Mouse (Mus musculus) midbrain, embryonic 15.5 days (tissue): ENCODE measurements around the gene Kcnmb1. TPM values are rescaled to one million over a fixed set of nuclear protein-coding genes. Genes with fewer than 3 reads are reported as not detected.

Experiments
- ATAC-seq: fragments of 200-750 bp; cut with Nextera tagmentation; replicated peaks from 2 replicates; pipeline ENCODE4 v1.8.0; 2017; ENCODE audit warnings: moderate TSS enrichment
- H3K27ac ChIP-seq: fragments of 300-500 bp; sonication (generic); 2 replicates; pipeline ENCODE4 v1.5.1; 2015; ENCODE audit warnings: mild to moderate bottlenecking, inconsistent platforms
- H3K27me3 ChIP-seq: fragments of 300-500 bp; sonication (generic); replicated peaks from 2 replicates; pipeline ENCODE4 v1.6.1; 2015; ENCODE audit warnings: inconsistent platforms
- H3K36me3 ChIP-seq: fragments of 300-500 bp; sonication (generic); replicated peaks from 2 replicates; pipeline ENCODE4 v1.6.1; 2015; ENCODE audit warnings: inconsistent platforms
- H3K4me1 ChIP-seq: fragments of 300-500 bp; sonication (generic); 2 replicates; pipeline ENCODE4 v1.6.1; 2015; ENCODE audit warnings: inconsistent platforms
- H3K4me2 ChIP-seq: fragments of 300-500 bp; sonication (generic); 2 replicates; pipeline ENCODE4 v1.6.1; 2015; ENCODE audit warnings: inconsistent platforms, mild to moderate bottlenecking, moderate library complexity
- H3K4me3 ChIP-seq: fragments of 300-500 bp; sonication (generic); 2 replicates; pipeline ENCODE4 v1.5.1; 2015; ENCODE audit warnings: mild to moderate bottlenecking, inconsistent platforms
- H3K9ac ChIP-seq: fragments of 300-500 bp; sonication (generic); 2 replicates; pipeline ENCODE4 v1.6.1; 2015; ENCODE audit warnings: mild to moderate bottlenecking, inconsistent platforms
- H3K9me3 ChIP-seq: fragments of 300-500 bp; sonication (generic); 2 replicates; pipeline ENCODE4 v1.6.1; 2016; ENCODE audit warnings: inconsistent platforms
- WGBS: fragments of 180-500 bp; shearing (Covaris S2); methylation state at CpG from one replicate; pipeline ENCODE4 v1.1.7; 2015; ENCODE audit warnings: mixed read lengths; 5-methylcytosine and 5-hydroxymethylcytosine counted together
- polyA plus RNA-seq: library from polyadenylated mRNA; unstranded; fragments of >200 nt; fragmentation: Nextera tagmentation; extraction: Ambion mirVana; gene quantifications from 2 replicates; pipeline ENCODE4 v1.2.1, GENCODE M21; 2015

The Kcnmb1 gene
- polyA plus RNA-seq, 1 experiment from 2014 or later, result 0.21 TPM

DNA sequence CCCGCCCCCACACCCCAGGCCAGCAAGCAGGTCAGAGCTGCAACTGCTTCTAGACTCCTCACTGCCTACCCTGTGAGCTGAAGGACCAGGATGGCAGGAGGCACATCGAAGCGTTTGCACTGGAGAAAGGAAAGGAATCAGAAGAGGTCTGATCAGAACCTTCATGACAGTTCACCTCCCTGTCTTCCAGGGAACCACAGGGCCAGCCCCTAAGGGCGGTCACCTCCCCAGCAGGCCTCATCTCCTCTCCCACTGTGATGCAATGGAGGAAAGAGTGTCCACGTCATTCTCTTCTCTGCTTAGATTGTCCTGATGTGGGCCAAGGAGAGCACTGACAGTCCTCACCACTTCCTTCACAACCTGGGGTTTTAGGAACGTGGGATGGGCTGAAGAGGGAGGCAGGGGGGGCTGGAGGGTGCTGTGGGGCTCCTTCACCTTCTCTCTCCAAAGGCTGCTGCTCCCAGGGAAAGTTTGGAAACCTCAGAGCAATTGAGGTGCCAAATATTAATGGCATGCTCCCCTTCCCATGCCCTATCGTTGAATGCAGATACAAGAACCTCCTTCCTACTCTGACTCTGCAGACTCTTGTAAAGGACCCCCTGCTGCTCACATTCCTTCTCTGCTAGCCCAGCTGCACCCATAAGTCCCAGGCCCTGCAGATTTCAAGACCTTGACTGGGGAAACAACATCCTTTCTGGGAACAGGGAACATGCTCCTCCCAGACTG, 47.5 kb downstream of the Kcnmb1 start:
- H3K9me3 ChIP-seq, result no peaks in the 10 kb centered on the region
- no peak overlapping the region for H3K27ac ChIP-seq
- H3K9ac ChIP-seq, result no peak overlapping the region
- H3K4me3 ChIP-seq, result no peak overlapping the region
- 0 out of 2 replicates have a peak, but pooled peaks cover 3% of the 10 kb centered on the region for H3K27me3 ChIP-seq
- H3K36me3 ChIP-seq, result no peaks in the 10 kb centered on the region
- no peak for ATAC-seq
- WGBS, result 82% methylated on average over 7 of the region's 7 CpGs
- no peak overlapping the region for H3K4me2 ChIP-seq
- H3K4me1 ChIP-seq, result no peaks in the 10 kb centered on the region

DNA sequence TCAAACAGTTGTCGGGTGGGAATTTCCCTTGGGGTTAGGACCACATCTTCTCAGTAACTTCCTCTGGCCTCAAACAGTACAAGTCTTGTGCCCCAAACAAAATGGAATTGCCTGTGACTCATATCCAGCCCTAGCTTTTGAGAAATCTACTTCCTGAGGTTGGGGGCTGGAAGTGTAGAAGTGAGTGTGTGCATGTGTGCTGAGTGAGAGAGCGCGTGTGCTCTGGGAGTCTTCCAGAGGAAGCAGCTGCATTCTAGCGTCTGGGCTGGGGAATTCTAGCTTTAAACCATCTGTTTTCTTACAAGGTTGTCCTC, 48.0 kb downstream of the Kcnmb1 start:
- 88% methylated on average over 4 of the region's 4 CpGs for WGBS
- Histone ChIP-seq H3K9me3 (no peaks in the 10 kb centered on the region), H3K9ac (no peak overlapping the region), H3K27me3 (0 out of 2 replicates have a peak, but pooled peaks cover 3% of the 10 kb centered on the region), H3K4me1 (no peaks in the 10 kb centered on the region), H3K27ac (no peak overlapping the region), H3K4me2 (no peak overlapping the region), H3K36me3 (no peaks in the 10 kb centered on the region), H3K4me3 (no peak overlapping the region)
- no peak for ATAC-seq

DNA sequence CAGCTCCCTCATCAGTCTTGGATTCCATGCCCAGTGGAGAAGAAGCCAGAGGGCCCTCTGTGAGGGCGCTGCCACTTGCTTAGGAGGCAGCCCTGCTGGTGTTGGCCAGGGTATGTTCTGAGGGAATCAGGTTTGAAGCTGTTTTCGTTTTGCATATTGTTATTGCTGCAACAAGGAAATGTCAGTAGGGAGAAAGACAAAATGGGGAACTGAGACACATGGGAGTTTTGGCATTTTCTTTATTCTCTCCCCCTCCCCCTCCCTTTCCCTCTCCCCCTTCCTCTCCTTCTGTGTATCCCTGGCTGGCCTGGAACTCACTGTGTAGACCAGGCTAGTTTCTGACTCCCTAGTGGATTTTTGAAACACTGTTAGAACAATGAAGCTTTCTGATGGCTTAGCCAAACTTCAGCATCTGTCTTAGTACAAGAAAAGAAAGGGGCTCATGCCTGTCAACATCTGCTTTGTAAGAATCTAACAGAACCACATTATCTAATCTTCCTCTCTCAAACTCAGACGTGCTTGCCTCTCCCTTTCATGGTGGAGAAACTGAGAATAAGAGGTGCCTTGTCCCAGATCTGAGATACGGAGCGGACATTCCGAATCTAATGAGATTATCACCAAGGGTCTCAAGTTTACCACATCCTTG, 49.3 kb downstream of the Kcnmb1 start:
- H3K36me3 ChIP-seq, result no peaks in the 10 kb centered on the region
- 55% methylated on average over 6 of the region's 6 CpGs for WGBS
- ATAC-seq, result no peak
- H3K4me1 ChIP-seq, result no peaks in the 10 kb centered on the region
- no peak overlapping the region for H3K9ac ChIP-seq
- no peak overlapping the region for H3K4me3 ChIP-seq
- H3K27me3 ChIP-seq, result no peaks in the 10 kb centered on the region
- no peak overlapping the region for H3K27ac ChIP-seq
- H3K4me2 ChIP-seq, result no peak overlapping the region
- H3K9me3 ChIP-seq, result no peaks in the 10 kb centered on the region

Other genes with a start within 250 kb of the Kcnmb1 start
- gene Kcnip1, start 30.1 kb downstream of the Kcnmb1 start, polyA plus RNA-seq, result 86.6 and 92.9 TPM in 2 replicates
- 2.6 and 4.0 TPM in 2 replicates for gene Lcp2, start 83.9 kb downstream of the Kcnmb1 start, polyA plus RNA-seq
- not detected in 2 replicates for gene 4930469K13Rik, start 135.5 kb downstream of the Kcnmb1 start, polyA plus RNA-seq
- gene Foxi1, start 245.1 kb downstream of the Kcnmb1 start, polyA plus RNA-seq, result not detected in 2 replicates